Mouse (Mus musculus) E14TG2a.4 (cell line): ENCODE data around the gene Tns3.

Experiments
- CTCF ChIP-seq: conservative IDR thresholded peaks from 2 replicates; pipeline ENCODE4 v1.5.1; 2014; ENCODE audit warnings: low read length
- NANOG ChIP-seq: IDR thresholded peaks from 2 replicates; pipeline ENCODE4 v1.6.1; 2014; ENCODE audit warnings: borderline replicate concordance, low read length, mixed read lengths
- POU5F1 ChIP-seq: IDR thresholded peaks from 2 replicates; pipeline ENCODE4 v1.6.1; 2014; ENCODE audit warnings: low read length, borderline replicate concordance

DNA sequence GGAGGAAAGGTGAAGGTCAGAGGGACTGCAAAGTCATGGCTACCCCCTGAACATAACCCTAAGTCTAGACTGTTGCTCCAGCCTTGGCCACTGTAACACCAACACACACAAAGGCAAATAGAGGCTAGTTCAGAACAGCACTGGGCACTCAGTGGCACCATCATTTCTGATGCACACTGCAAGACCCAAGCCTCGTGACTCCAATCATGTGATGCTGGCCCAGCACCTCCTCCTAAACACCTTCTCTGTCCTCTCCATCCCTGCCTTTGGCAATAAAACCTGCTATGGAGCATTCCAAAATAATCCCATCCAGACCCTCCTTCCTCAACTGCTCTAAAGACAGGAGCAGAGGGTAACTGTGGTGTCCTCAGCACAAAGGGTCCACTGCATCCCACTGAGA lies 27.7 kb downstream of the Tns3 start:
- TF ChIP-seq CTCF (no peak), NANOG (no peak), POU5F1 (no peak)
